Comparison of ENCODE assay signal across 10 mouse cellular contexts in genomic region chr3:17824662-17825061, GRCm38 (mm10).
A peak's percentile ranks its signal among the peaks of the same experiment; 100 is the strongest.
DNase-seq lines count a peak whose midpoint lies in the region; ATAC-seq and TF ChIP-seq lines count a peak whose summit lies in the region.
"Had no signal": no experiment of that assay in that cellular context is flagged by ENCODE, and none has a peak within 500 bp of the region (broad histone marks: within the 10 kb centered on the region; RNA-seq: fewer than 3 reads in every experiment).

No protein-coding gene starts in this region.

- WGBS in heart, postnatal 0 days, result 43% methylated on average over 4 of the region's 4 CpGs

- H3K27ac ChIP-seq in heart, postnatal 0 days (ENCODE audit: low read depth), result no peak overlapping the region

- no peak overlapping the region for H3K4me2 ChIP-seq in heart, postnatal 0 days (ENCODE audit: low read depth, low read length)

- H3K9ac ChIP-seq in heart, postnatal 0 days (replicated peaks; ENCODE audit: low read depth, low read length), result no peak overlapping the region

- H3K4me1 ChIP-seq in heart, postnatal 0 days (ENCODE audit: control insufficient read depth, insufficient read depth), result no peaks in the 10 kb centered on the region

- peak; percentile 67 for TF ChIP-seq CTCF in heart, postnatal 0 days (IDR thresholded peaks at IDR 0.05; ENCODE audit: low read depth)

- H3K9me3 ChIP-seq in heart, postnatal 0 days (replicated peaks; ENCODE audit: control insufficient read depth, low read length), result no peaks in the 10 kb centered on the region

- ATAC-seq in heart, postnatal 0 days (ENCODE audit: insufficient read depth, low read depth), result no peak

- peak; percentile 36 for DNase-seq in heart, postnatal 0 days (ENCODE audit: low spot score)
- DNase-seq in heart, adult 11 months, result no peak
- peak; percentile 6 for DNase-seq in lung, postnatal 36 days
- DNase-seq in lung, postnatal 14 days, result no peak
- peak; percentile 9 for DNase-seq in c-Kit-positive CD71-negative TER-119-negative erythroid progenitor cells, embryonic 14.5 days (ENCODE audit: low read depth)
- DNase-seq in splenic B cell, adult 2 months (ENCODE audit: low read depth, low spot score), result peak; percentile 8
- DNase-seq in layer of hippocampus, postnatal 10 days (ENCODE audit: low spot score in 2 of 2), result no peak
- no peak for DNase-seq in frontal cortex, postnatal 10 days (ENCODE audit: low spot score in 2 of 2)
- DNase-seq: adrenal gland, adult 8-10 months; gastrocnemius, postnatal 14 days had no signal

- no peaks in the 10 kb centered on the region for H3K27me3 ChIP-seq in heart, postnatal 0 days (ENCODE audit: control insufficient read depth, insufficient read depth, low read length)
- no peaks in the 10 kb centered on the region; the same call in 1 of the 2 replicates for H3K27me3 ChIP-seq in splenic B cell, adult 2 months (ENCODE audit: control insufficient read depth, insufficient read depth, low read length, poor library complexity, severe bottlenecking)

- TF ChIP-seq EP300 in heart, postnatal 0 days (IDR thresholded peaks at IDR 0.05; ENCODE audit: low read depth), result no peak

- H3K4me3 ChIP-seq in heart, postnatal 0 days (ENCODE audit: low read depth, low read length), result no peak overlapping the region

- H3K36me3 ChIP-seq in heart, postnatal 0 days (replicated peaks; ENCODE audit: control insufficient read depth, insufficient read depth, low read length), result no peaks in the 10 kb centered on the region
- no peaks in the 10 kb centered on the region for H3K36me3 ChIP-seq in splenic B cell, adult 2 months (ENCODE audit: control insufficient read depth, insufficient read depth, low read length, poor library complexity, severe bottlenecking)

Comparison
In these comparisons a context has a peak if more than half of its experiments do, and no peak if none do; other contexts are left out.
1. DNase-seq: peak in heart, postnatal 0 days (single experiment), lung, postnatal 36 days (single experiment), c-Kit-positive CD71-negative TER-119-negative erythroid progenitor cells, embryonic 14.5 days (single experiment) and splenic B cell, adult 2 months (single experiment); none in heart, adult 11 months (single experiment), lung, postnatal 14 days (single experiment), layer of hippocampus, postnatal 10 days (0 of 2) and frontal cortex, postnatal 10 days (0 of 2).